Mouse (Mus musculus): ENCODE measurements around the gene Zpbp2.

DNA sequence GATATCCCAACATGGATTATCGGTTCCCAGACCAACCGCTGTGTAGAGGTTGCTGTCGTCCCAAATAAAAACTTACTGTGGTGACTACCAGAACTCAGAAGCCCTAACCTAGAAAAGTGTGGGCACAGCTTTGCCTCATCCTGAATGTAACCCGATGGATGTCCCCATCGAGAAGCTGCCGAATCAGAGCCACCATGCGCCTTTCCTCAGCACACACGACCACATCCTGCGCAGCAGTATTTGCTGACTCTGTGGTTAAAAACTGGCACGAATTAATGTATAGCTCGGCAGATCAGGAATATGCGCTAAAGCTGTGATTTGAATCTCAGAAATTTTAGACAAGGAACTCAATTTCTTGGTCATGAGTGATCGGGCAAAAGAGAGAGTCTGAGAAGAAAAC is 38.0 kb upstream of the Zpbp2 start:
- TF ChIP-seq CTCF (IDR thresholded peaks at IDR 0.05; ENCODE audit: insufficient read depth, low read depth, low read length) = no peak
- TF ChIP-seq POLR2A (IDR thresholded peaks at IDR 0.05; ENCODE audit: insufficient read depth, low read depth, low read length) = no peak
